Mouse (Mus musculus) hindbrain, embryonic 11.5 days (tissue): Measurements from ENCODE around the gene Podn. TPM values are rescaled to one million over a fixed set of nuclear protein-coding genes. Genes with fewer than 3 reads are reported as not detected.

Source experiments
- ATAC-seq: fragments of 200-750 bp; cut with Nextera tagmentation; 2 replicates; pipeline ENCODE4 v1.8.0; 2017; ENCODE audit warnings: mild to moderate bottlenecking, moderate TSS enrichment, moderate library complexity; ENCODE audit not compliant: low FRiP score
- DNase-seq: peaks from one replicate; pipeline ENCODE4 v3.0.0-alpha.2; 2015; ENCODE audit warnings: low spot score
- H3K27ac ChIP-seq: fragments of 300-500 bp; sonication (generic); 2 replicates; pipeline ENCODE4 v1.5.1; 2014; ENCODE audit warnings: mild to moderate bottlenecking, low read depth, low read length
- H3K27me3 ChIP-seq: fragments of 300-500 bp; sonication (generic); 2 replicates; pipeline ENCODE4 v1.6.1; 2014; ENCODE audit warnings: mild to moderate bottlenecking, low read length, moderate library complexity, mixed read lengths; ENCODE audit not compliant: control insufficient read depth, insufficient read depth
- H3K36me3 ChIP-seq: fragments of 300-500 bp; sonication (generic); 2 replicates; pipeline ENCODE4 v1.6.1; 2014; ENCODE audit warnings: mild to moderate bottlenecking, low read length, moderate library complexity, mixed read lengths; ENCODE audit not compliant: control insufficient read depth, insufficient read depth
- H3K4me1 ChIP-seq: fragments of 300-500 bp; sonication (generic); replicated peaks from 2 replicates; pipeline ENCODE4 v1.6.1; 2014; ENCODE audit warnings: low read length, mixed read lengths; ENCODE audit not compliant: control insufficient read depth, insufficient read depth
- H3K4me2 ChIP-seq: fragments of 300-500 bp; sonication (generic); replicated peaks from 2 replicates; pipeline ENCODE4 v1.6.1; 2014; ENCODE audit warnings: mild to moderate bottlenecking, low read depth, low read length
- H3K4me3 ChIP-seq: fragments of 300-500 bp; sonication (generic); 2 replicates; pipeline ENCODE4 v1.5.1; 2014; ENCODE audit warnings: low read depth, low read length
- H3K9ac ChIP-seq: fragments of 300-500 bp; sonication (generic); 2 replicates; pipeline ENCODE4 v1.6.1; 2014; ENCODE audit warnings: low read depth, low read length
- H3K9me3 ChIP-seq: fragments of 300-500 bp; sonication (generic); 2 replicates; pipeline ENCODE4 v1.6.1; 2016; ENCODE audit warnings: low read length; ENCODE audit not compliant: control insufficient read depth
- WGBS: fragments of 180-500 bp; shearing (Covaris S2); extraction: QIAGEN DNeasy Blood & Tissue Kit; methylation state at CpG from one replicate; pipeline ENCODE4 v1.1.7; 2014; 5-methylcytosine and 5-hydroxymethylcytosine counted together
- polyA plus RNA-seq: library from polyadenylated mRNA; unstranded; fragments of >200 nt; fragmentation: Nextera tagmentation; extraction: Ambion mirVana; gene quantifications from 2 replicates; pipeline ENCODE4 v1.2.1, GENCODE M21; 2014

The Podn gene
- polyA plus RNA-seq, 1 experiment from 2014 or later, result 0.43 TPM

DNA sequence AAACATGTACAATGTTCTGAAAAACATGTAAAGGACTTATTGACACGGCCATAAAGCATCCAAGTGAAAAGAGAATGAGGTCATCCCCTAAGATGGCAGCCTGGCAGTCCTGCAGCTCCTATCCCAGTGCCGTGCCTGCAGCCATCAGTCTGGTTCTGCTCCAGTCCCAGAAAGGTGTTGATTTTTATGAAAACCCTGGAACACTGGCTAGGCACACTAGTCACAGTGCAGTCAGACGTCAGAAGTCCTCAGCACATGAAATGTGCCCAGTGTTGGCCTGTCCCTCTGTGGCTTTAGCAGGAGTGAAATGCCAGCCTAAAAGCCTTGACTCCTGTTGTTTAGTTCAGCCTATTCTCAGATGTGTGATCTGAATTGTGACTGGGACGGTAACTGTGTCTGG is 35.5 kb downstream of the Podn start:
- Histone ChIP-seq H3K27ac (no peak overlapping the region), H3K4me3 (no peak overlapping the region), H3K27me3 (no peaks in the 10 kb centered on the region), H3K9me3 (no peaks in the 10 kb centered on the region), H3K36me3 (peaks cover 2% of the 10 kb centered on the region; the same call in 1 of the 2 replicates), H3K4me2 (no peak overlapping the region), H3K4me1 (no peaks in the 10 kb centered on the region), H3K9ac (no peak overlapping the region)
- DNase-seq (no peak), ATAC-seq (no peak)
- 80% methylated on average over 4 of the region's 4 CpGs for WGBS

DNA sequence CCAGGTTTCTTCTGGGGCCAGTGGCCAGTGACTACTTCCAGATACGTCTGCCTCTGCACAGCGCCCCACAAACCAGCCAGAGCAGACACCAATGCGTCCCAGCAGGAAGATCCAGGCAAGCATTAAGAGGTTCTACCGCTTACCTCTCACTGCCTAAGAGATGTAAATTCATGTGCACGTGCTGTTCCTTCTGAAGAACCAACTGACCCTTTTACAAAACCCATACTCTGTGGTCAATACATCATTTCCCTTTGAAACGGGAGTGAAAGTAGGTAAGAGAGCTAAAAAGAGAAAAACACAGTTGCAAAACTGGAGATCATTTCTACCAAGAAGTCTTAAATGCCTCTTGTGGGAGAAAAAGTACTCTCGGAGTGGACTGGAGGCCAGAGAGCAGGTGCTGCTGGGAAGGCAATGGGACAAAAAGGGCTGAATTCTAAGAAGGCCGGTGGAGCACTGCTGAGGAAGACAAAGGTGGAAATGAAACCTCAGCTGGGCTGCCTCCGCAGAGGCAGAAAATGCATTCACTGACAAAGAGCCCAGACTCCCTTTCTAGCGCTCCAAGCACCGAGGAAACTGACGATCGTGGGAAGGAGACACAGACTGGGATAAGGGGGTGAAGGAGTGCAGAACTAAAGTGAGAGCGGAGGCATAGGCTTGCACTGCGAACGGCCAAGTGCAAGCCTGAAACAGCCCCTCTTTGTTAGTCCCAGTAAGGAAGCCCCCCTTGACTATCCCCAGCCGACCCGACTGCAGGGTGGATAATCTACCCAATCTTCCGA is 36.5 kb downstream of the Podn start:
- WGBS, result 59% methylated on average over 19 of the region's 19 CpGs
- Histone ChIP-seq H3K9ac (no peak overlapping the region), H3K27me3 (no peaks in the 10 kb centered on the region), H3K4me2 (no peak overlapping the region), H3K27ac (no peak overlapping the region), H3K4me3 (no peak overlapping the region), H3K9me3 (no peaks in the 10 kb centered on the region), H3K4me1 (no peaks in the 10 kb centered on the region), H3K36me3 (peaks cover 2% of the 10 kb centered on the region; the same call in 1 of the 2 replicates)
- peak; percentile 5 for DNase-seq
- ATAC-seq, result no peak

DNA sequence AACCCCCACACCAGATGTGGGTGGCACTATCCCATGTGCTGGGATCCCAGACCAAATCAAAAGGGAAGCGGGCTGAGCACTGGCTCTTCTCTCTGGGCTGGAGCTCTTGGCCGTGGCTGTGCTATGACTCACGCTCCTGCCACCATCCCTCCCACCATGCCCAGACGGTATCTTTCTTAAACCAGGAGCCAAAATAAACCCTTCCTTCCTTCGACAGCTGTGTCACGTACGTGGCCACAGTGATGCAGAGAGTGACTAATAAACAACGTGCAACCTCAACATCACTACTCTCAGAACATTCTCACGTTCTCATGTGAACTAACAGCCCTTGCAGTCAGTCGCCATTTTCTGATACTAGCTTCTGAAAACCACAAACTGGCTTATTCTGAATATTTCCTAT is 38.1 kb downstream of the Podn start:
- H3K9me3 ChIP-seq, result no peaks in the 10 kb centered on the region
- no peak overlapping the region for H3K9ac ChIP-seq
- WGBS, result 91% methylated on average over 10 of the region's 10 CpGs
- no peak for DNase-seq
- H3K36me3 ChIP-seq, result 0 out of 2 replicates have a peak, but pooled peaks cover 5% of the 10 kb centered on the region
- H3K27me3 ChIP-seq, result no peaks in the 10 kb centered on the region
- H3K4me3 ChIP-seq, result no peak overlapping the region
- H3K4me2 ChIP-seq, result no peak overlapping the region
- H3K4me1 ChIP-seq, result no peaks in the 10 kb centered on the region
- no peak for ATAC-seq
- no peak overlapping the region for H3K27ac ChIP-seq

DNA sequence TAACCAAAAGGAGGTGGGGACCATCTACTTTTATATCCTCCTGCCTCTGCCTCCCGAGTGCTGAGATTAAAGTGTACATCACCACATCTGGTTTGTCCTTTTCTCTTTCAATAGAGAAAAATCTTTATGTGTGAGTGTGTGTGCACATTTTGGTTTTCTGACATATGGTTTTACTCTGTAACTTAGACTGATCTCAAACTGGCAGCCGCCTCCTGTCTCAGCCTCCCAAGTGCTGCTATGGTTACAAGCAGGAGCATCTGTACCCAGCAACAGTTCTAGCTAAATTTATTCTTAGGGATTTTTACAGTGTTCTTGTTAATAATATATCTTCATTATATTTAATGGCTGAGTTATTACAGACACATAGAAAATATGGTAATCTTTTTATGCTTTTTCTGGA is 39.0 kb downstream of the Podn start:
- H3K4me3 ChIP-seq, result no peak overlapping the region
- no peak overlapping the region for H3K27ac ChIP-seq
- DNase-seq (no peak), ATAC-seq (no peak)
- H3K9ac ChIP-seq, result no peak overlapping the region
- no peaks in the 10 kb centered on the region for H3K27me3 ChIP-seq
- H3K4me2 ChIP-seq, result no peak overlapping the region
- 97% methylated on average over 2 of the region's 2 CpGs for WGBS
- no peaks in the 10 kb centered on the region for H3K4me1 ChIP-seq
- H3K36me3 ChIP-seq, result 0 out of 2 replicates have a peak, but pooled peaks cover 3% of the 10 kb centered on the region
- H3K9me3 ChIP-seq, result no peaks in the 10 kb centered on the region

DNA sequence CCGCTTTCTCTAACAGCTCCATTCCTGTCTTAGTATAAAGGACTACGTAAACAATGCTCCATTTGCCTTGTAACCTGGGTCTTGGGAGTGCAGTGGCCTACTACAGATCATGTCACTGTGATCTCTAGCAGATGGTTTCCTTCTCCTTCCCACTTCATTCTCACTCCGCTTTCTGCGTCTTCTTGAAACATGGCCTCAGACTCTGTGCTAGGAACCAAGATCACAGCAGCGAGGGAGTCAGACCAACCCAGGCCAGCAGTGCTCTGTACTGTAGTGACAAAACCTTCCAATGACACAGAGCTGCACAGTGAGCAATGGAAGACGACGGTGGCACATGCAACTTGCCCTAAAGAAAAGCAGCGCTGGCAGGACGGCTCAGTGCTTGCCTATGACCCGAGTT is 40.4 kb downstream of the Podn start:
- Histone ChIP-seq H3K9ac (no peak overlapping the region), H3K27me3 (no peaks in the 10 kb centered on the region), H3K36me3 (0 out of 2 replicates have a peak, but pooled peaks cover 3% of the 10 kb centered on the region), H3K4me2 (no peak overlapping the region), H3K9me3 (no peaks in the 10 kb centered on the region), H3K4me3 (no peak overlapping the region), H3K27ac (no peak overlapping the region), H3K4me1 (no peaks in the 10 kb centered on the region)
- ATAC-seq, result no peak
- no peak for DNase-seq
- 92% methylated on average over 10 of the region's 10 CpGs for WGBS

DNA sequence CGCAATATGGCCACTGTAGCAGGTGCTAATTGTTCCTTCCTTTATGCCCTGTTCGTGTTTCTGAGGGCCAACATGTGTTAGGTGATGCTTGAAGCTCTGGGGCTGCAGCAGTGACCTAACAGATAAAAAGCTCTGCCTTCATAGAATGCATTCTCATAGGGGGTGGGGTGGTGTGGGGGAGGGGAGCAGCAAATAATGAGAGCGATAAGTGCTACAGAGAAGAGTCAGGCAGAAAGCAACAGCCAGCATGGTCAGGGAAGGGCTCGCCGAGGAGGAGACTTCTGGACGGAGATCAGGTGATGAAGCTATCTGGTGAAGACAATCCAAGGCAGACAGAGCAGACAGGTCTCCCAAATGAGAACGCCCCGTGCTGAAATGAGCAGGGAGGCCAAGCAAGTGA is 43.6 kb downstream of the Podn start:
- H3K9ac ChIP-seq, result no peak overlapping the region
- DNase-seq, result no peak
- no peaks in the 10 kb centered on the region for H3K4me1 ChIP-seq
- 0 out of 2 replicates have a peak, but pooled peaks cover 3% of the 10 kb centered on the region for H3K36me3 ChIP-seq
- H3K27ac ChIP-seq, result no peak overlapping the region
- H3K9me3 ChIP-seq, result no peaks in the 10 kb centered on the region
- no peak for ATAC-seq
- no peak overlapping the region for H3K4me3 ChIP-seq
- H3K4me2 ChIP-seq, result no peak overlapping the region
- WGBS, result 91% methylated on average over 8 of the region's 8 CpGs
- H3K27me3 ChIP-seq, result no peaks in the 10 kb centered on the region

DNA sequence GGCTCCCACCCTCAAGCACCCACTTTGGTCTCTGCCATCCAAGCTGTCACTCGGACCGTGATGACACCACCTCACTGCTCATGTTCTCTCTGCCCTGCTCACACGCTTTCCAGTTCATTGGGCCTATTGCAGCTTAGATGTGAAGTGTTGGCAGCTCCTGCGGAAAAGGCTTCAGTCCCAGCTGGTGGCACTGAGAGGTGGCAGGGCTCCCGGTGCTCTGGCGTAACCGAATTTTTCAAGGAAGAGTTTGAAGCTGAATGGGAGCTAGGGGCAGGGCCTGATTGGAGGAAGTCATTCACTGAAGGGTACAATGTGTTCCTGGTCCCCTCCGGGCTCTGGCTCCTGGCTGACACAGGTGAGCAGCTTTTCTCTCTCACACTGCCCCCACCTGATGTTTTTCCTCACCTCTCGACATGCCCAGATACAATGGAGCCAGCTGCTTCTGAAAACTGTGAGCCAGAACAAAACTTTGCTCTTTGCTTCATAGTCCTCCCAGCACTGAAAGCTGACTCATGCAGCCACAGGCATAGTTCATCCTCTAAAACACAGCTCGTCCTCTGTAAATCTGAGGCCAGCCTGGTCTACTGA is 44.5 kb downstream of the Podn start:
- no peak overlapping the region for H3K4me2 ChIP-seq
- DNase-seq (no peak), ATAC-seq (no peak)
- no peak overlapping the region for H3K4me3 ChIP-seq
- H3K9ac ChIP-seq, result no peak overlapping the region
- H3K4me1 ChIP-seq, result no peaks in the 10 kb centered on the region
- 87% methylated on average over 10 of the region's 10 CpGs for WGBS
- H3K9me3 ChIP-seq, result no peaks in the 10 kb centered on the region
- 0 out of 2 replicates have a peak, but pooled peaks cover 3% of the 10 kb centered on the region for H3K36me3 ChIP-seq
- no peak overlapping the region for H3K27ac ChIP-seq
- no peaks in the 10 kb centered on the region for H3K27me3 ChIP-seq

DNA sequence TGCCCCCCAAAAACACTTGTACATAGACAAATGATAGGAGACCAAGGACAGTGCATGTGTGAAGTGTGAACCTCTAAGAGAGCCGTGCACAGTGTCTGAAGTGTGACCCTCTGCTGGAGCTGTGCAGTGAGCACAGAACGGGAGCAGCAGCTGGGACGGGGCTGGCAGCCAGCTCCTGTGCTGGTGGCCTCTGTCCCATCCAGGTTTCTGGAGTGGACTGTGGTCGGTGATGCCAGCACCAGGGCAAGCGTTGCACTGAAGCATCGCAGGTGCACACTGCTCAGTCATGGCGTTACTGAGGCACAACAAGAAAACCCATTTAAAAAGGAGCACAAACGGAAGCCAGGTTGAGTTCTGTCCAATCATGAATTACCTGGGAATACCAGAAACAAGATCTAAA is 50.1 kb downstream of the Podn start:
- no peak overlapping the region for H3K27ac ChIP-seq
- H3K4me1 ChIP-seq, result no peaks in the 10 kb centered on the region
- ATAC-seq, result no peak
- H3K36me3 ChIP-seq, result 0 out of 2 replicates have a peak, but pooled peaks cover 2% of the 10 kb centered on the region
- H3K4me3 ChIP-seq, result no peak overlapping the region
- no peak overlapping the region for H3K9ac ChIP-seq
- WGBS, result 86% methylated on average over 8 of the region's 8 CpGs
- no peak for DNase-seq
- no peak overlapping the region for H3K4me2 ChIP-seq
- no peaks in the 10 kb centered on the region for H3K27me3 ChIP-seq
- no peaks in the 10 kb centered on the region for H3K9me3 ChIP-seq
